Mouse (Mus musculus) liver, embryonic 12.5 days (tissue): Measurements from ENCODE around the gene Dydc1. TPM values are rescaled to one million over a fixed set of nuclear protein-coding genes. Genes with fewer than 3 reads are reported as not detected.

ENCODE experiments used
- polyA plus RNA-seq: library from polyadenylated mRNA; unstranded; fragments of >200 nt; fragmentation: Nextera tagmentation; extraction: Ambion mirVana; gene quantifications from 2 replicates; pipeline ENCODE4 v1.2.1, GENCODE M21; 2016

Dydc1 gene
- polyA plus RNA-seq, 1 experiment from 2014 or later, result not detected

Other genes with a start within 250 kb of the Dydc1 start
- gene Sh2d4b, start 179.6 kb upstream of the Dydc1 start, polyA plus RNA-seq, result 0.16 and 0.20 TPM in 2 replicates
- gene Tspan14, start 106.1 kb upstream of the Dydc1 start, polyA plus RNA-seq, result 44.5 and 44.6 TPM in 2 replicates
- 77.7 and 79.0 TPM in 2 replicates for gene Fam213a, start 59.1 kb upstream of the Dydc1 start, polyA plus RNA-seq
- gene Dydc2, start 3.7 kb upstream of the Dydc1 start, polyA plus RNA-seq, result not detected in 2 replicates
- gene Mat1a, start 32.1 kb downstream of the Dydc1 start, polyA plus RNA-seq, result 0.54 and 0.55 TPM in 2 replicates
- gene Sftpa1, start 58.9 kb downstream of the Dydc1 start, polyA plus RNA-seq, result not detected in 2 replicates
- 9.2 and 9.9 TPM in 2 replicates for gene Mbl1, start 78.5 kb downstream of the Dydc1 start, polyA plus RNA-seq
- 0.17 TPM in 1 of 2 replicates, not detected in the other for gene Sftpd, start 112.2 kb downstream of the Dydc1 start, polyA plus RNA-seq
- not detected in 2 replicates for gene Gm2832, start 205.9 kb downstream of the Dydc1 start, polyA plus RNA-seq